Mouse (Mus musculus): Measurements from ENCODE around the gene Hnrnpdl.

DNA sequence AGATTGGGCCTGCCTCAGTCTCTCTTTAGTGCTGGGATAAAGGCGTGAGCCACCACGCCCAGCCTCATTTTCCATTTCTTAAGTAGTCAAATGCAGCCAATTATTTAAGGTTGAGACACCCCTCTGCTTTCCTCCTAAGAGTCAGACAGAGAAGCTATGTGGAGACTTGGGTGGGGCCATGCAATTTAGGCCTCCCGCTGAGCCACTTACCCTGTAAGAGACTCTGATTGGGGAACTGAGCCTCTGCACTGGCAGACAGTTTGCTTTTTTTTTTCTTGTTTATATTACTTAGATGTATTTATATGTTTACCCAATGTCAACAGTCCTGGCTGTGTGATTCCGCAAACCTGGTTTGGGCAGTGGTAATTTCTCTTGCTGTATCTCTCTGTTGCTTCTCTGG lies 4.6 kb upstream of the Hnrnpdl start:
- TF ChIP-seq CTCF (IDR thresholded peaks at IDR 0.05; ENCODE audit: low read depth): no peak
- no peak for TF ChIP-seq EP300 (IDR thresholded peaks at IDR 0.05; ENCODE audit: low read depth)

Measured in liver, embryonic 14.5 days (tissue).